Mouse (Mus musculus) midbrain, embryonic 16.5 days (tissue): ENCODE data around the gene Ssbp3. TPM values are rescaled to one million over a fixed set of nuclear protein-coding genes. Genes with fewer than 3 reads are reported as not detected.
A peak's percentile ranks its signal among the peaks of the same experiment; 100 is the strongest.

Experiments
- ATAC-seq: fragments of 200-750 bp; cut with Nextera tagmentation; 2 replicates; pipeline ENCODE4 v1.8.0; 2017; ENCODE audit warnings: moderate TSS enrichment
- H3K27ac ChIP-seq: fragments of 300-500 bp; sonication (generic); 2 replicates; pipeline ENCODE4 v1.5.1; 2014; ENCODE audit warnings: mild to moderate bottlenecking, low read length, mixed read lengths
- H3K27me3 ChIP-seq: fragments of 300-500 bp; sonication (generic); 2 replicates; pipeline ENCODE4 v1.6.1; 2014; ENCODE audit warnings: low read depth, low read length, mixed read lengths; ENCODE audit not compliant: control insufficient read depth, insufficient read depth
- H3K36me3 ChIP-seq: fragments of 300-500 bp; sonication (generic); 2 replicates; pipeline ENCODE4 v1.6.1; 2014; ENCODE audit warnings: mild to moderate bottlenecking, low read length, moderate library complexity, mixed read lengths; ENCODE audit not compliant: control insufficient read depth, insufficient read depth
- H3K4me1 ChIP-seq: fragments of 300-500 bp; sonication (generic); 2 replicates; pipeline ENCODE4 v1.6.1; 2014; ENCODE audit warnings: mild to moderate bottlenecking, low read length, mixed read lengths; ENCODE audit not compliant: control insufficient read depth, insufficient read depth
- H3K4me2 ChIP-seq: fragments of 300-500 bp; sonication (generic); 2 replicates; pipeline ENCODE4 v1.6.1; 2014; ENCODE audit warnings: mild to moderate bottlenecking, low read length, mixed read lengths
- H3K4me3 ChIP-seq: fragments of 300-500 bp; sonication (generic); 2 replicates; pipeline ENCODE4 v1.5.1; 2014; ENCODE audit warnings: low read depth, mild to moderate bottlenecking, low read length, moderate library complexity, mixed read lengths
- H3K9ac ChIP-seq: fragments of 300-500 bp; sonication (generic); 2 replicates; pipeline ENCODE4 v1.6.1; 2014; ENCODE audit warnings: low read depth, low read length, mixed read lengths
- H3K9me3 ChIP-seq: fragments of 300-500 bp; sonication (generic); replicated peaks from 2 replicates; pipeline ENCODE4 v1.6.1; 2014; ENCODE audit warnings: mild to moderate bottlenecking, low read length, mixed read lengths; ENCODE audit not compliant: control insufficient read depth, poor library complexity, severe bottlenecking
- WGBS: fragments of 180-500 bp; shearing (Covaris S2); extraction: QIAGEN DNeasy Blood & Tissue Kit; methylation state at CpG from one replicate; pipeline ENCODE4 v1.1.7; 2014; 5-methylcytosine and 5-hydroxymethylcytosine counted together
- polyA plus RNA-seq: library from polyadenylated mRNA; unstranded; fragments of >200 nt; fragmentation: Nextera tagmentation; extraction: Ambion mirVana; gene quantifications from 2 replicates; pipeline ENCODE4 v1.2.1, GENCODE M21; 2015

Ssbp3 gene
- polyA plus RNA-seq, 1 experiment from 2014 or later, result 129 TPM

DNA sequence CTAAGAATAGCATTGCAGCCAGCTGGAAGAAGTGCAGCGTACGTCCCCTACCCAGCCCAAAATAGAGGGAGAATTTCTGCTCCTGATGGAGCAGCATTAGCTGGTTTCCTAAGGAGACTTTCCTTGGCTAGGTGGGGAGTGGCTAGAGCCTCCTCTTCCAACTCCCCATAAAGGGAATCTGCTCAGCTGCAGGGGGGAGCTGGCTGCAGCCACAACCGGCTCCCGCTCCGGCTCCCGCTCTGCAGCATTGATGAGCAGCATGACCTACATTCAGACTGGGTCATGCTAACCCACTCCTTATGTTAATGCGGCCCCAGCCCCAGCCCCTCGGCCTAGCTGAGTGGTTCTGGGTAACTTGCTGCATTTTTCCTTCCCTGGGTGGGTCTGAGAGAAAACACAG, 128.8 kb downstream of the Ssbp3 start:
- ATAC-seq, result peak; percentile 50; the same call in 1 of the 2 replicates
- Histone ChIP-seq H3K4me2 (0 out of 2 replicates have a peak overlapping the region, but pooled peaks have one; percentile 1), H3K36me3 (peaks cover 32% of the 10 kb centered on the region), H3K9ac (no peak overlapping the region), H3K4me1 (0 out of 2 replicates have a peak, but pooled peaks cover 3% of the 10 kb centered on the region), H3K27me3 (no peaks in the 10 kb centered on the region), H3K9me3 (no peaks in the 10 kb centered on the region), H3K27ac (peak overlapping the region; percentile 71), H3K4me3 (no peak overlapping the region)
- WGBS, result 54% methylated on average over 8 of the region's 8 CpGs

DNA sequence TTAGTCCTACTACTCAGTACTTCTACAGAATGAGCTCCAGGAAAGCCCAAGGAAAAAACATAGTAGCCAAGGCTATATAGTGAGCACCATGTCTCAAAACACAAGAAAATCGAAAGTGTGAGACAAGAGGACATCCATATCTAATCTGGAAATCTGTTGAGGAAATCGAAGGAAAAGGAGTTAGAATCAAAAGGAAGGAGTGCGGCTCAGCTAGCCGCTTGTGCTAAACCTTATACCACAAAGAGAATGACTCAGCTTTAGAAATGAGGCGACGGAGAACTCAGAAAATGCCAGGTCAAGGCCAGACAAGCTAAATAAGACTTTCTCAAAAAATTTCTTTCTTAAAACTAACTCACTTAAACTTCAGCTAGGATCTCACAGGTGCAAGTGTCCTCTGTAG, 131.8 kb downstream of the Ssbp3 start:
- H3K27me3 ChIP-seq, result no peaks in the 10 kb centered on the region
- H3K27ac ChIP-seq, result no peak overlapping the region
- no peak overlapping the region for H3K9ac ChIP-seq
- no peak for ATAC-seq
- no peak overlapping the region for H3K4me2 ChIP-seq
- WGBS, result 95% methylated on average over 6 of the region's 6 CpGs
- no peak overlapping the region for H3K4me3 ChIP-seq
- no peaks in the 10 kb centered on the region for H3K9me3 ChIP-seq
- H3K4me1 ChIP-seq, result 0 out of 2 replicates have a peak, but pooled peaks cover 3% of the 10 kb centered on the region
- peaks cover 37% of the 10 kb centered on the region for H3K36me3 ChIP-seq

DNA sequence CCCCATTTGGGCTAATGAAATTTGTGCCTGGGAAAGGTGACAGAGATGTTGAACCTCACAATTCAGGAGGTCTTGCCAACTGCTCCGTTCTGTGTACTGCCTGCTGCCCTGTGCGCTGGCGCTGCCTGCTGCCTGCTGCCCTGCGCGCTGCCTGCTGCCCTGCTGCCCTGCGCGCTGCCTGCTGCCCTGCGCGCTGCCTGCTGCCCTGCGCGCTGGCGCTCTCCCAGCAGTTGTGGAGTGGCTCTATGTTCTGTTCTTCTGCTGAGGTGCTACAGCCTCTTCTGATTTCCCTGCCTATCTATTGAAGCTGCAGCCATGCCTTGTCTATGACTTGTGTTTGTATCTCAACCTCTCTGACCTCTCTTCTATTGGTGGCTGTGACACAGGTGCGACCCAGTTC, 134.7 kb downstream of the Ssbp3 start:
- no peaks in the 10 kb centered on the region for H3K9me3 ChIP-seq
- peaks cover 28% of the 10 kb centered on the region for H3K36me3 ChIP-seq
- 97% methylated on average over 13 of the region's 13 CpGs for WGBS
- ATAC-seq, result no peak
- H3K9ac ChIP-seq, result no peak overlapping the region
- no peak overlapping the region for H3K27ac ChIP-seq
- H3K4me1 ChIP-seq, result no peaks in the 10 kb centered on the region
- H3K4me3 ChIP-seq, result no peak overlapping the region
- H3K4me2 ChIP-seq, result no peak overlapping the region
- H3K27me3 ChIP-seq, result no peaks in the 10 kb centered on the region

DNA sequence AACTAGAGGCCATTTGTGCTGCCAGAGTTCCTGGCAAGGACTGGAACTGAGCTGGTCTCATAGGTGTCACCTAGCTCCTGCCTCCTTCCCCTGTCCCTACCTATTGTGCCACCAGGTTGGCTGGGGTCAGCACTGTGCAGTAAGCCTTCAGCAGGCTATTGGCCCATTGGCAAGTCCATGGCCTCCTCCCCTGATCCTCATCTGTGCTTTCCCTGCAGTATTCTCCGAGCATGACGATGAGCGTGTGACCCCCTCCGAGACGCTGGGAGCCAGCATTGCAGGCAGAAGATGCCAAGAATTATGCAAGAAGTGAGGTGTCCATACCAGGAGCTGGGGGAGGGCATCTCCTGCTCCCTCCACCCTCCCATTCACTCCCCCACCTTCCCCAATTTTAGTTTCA, 137.3 kb downstream of the Ssbp3 start:
- peaks cover 16% of the 10 kb centered on the region for H3K36me3 ChIP-seq
- no peak overlapping the region; the same call in 1 of the 2 replicates for H3K27ac ChIP-seq
- 87% methylated on average over 5 of the region's 5 CpGs for WGBS
- H3K4me1 ChIP-seq, result no peaks in the 10 kb centered on the region
- no peaks in the 10 kb centered on the region for H3K27me3 ChIP-seq
- no peak for ATAC-seq
- no peak overlapping the region for H3K4me2 ChIP-seq
- H3K4me3 ChIP-seq, result no peak overlapping the region
- H3K9ac ChIP-seq, result no peak overlapping the region
- H3K9me3 ChIP-seq, result no peaks in the 10 kb centered on the region

DNA sequence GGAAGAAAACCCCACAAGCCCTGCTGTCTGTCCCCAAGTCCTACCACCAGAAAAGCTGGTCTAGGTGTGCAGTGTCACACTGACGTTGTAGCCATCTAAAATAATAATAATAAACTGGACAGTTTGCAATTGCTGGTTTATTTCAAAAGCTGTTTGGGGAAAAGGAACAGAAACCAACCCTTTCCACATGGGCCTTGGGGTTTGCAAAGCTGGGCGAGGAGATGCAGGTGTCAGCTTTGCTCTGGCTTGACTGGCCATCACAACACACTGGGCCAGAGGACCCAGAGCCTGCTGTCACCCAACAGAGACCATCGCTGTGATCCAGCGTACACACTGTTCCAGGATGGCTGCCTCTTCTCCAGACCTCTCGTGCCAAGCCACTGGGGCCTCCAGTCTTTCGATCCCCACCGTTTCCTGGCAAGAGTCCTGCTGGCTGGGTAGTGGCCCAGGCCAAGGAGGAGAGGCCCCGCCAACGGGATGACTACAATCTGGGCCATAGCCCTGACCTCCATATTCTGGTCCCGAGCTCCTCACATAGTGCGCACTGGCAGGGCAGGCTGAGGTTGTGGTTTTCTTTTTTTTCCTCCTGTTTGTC, 138.2 kb downstream of the Ssbp3 start:
- 87% methylated on average over 11 of the region's 11 CpGs for WGBS
- Histone ChIP-seq H3K27me3 (no peaks in the 10 kb centered on the region), H3K4me3 (no peak overlapping the region), H3K4me2 (no peak overlapping the region), H3K4me1 (no peaks in the 10 kb centered on the region), H3K36me3 (peaks cover 16% of the 10 kb centered on the region), H3K27ac (no peak overlapping the region), H3K9me3 (no peaks in the 10 kb centered on the region), H3K9ac (no peak overlapping the region)
- no peak for ATAC-seq

DNA sequence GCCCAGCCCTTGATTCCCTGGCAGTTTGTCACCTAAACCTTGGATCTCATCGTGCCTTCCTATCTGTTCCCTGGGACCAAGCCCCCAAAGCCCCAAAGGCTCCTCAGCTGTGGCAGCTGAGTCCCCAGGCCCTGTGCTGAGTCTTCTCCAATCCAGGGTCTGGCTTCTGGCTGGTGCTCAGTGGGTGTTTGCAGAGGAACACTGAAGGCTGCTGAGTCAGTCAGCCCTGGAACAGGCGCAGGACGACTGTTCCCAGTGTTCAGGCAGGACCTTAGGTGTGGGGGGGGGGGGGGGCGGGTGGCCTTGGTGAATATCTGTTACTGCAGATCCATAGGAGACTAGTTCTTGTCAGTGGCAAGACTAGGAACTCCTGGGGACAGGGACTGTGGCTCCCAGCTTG, 141.4 kb downstream of the Ssbp3 start:
- no peaks in the 10 kb centered on the region for H3K9me3 ChIP-seq
- no peaks in the 10 kb centered on the region for H3K27me3 ChIP-seq
- H3K9ac ChIP-seq, result no peak overlapping the region
- H3K4me1 ChIP-seq, result no peaks in the 10 kb centered on the region
- H3K27ac ChIP-seq, result no peak overlapping the region
- H3K4me3 ChIP-seq, result no peak overlapping the region
- H3K4me2 ChIP-seq, result no peak overlapping the region
- 68% methylated on average over 3 of the region's 4 CpGs for WGBS
- ATAC-seq, result no peak
- H3K36me3 ChIP-seq, result peaks cover 8% of the 10 kb centered on the region; the same call in 1 of the 2 replicates

DNA sequence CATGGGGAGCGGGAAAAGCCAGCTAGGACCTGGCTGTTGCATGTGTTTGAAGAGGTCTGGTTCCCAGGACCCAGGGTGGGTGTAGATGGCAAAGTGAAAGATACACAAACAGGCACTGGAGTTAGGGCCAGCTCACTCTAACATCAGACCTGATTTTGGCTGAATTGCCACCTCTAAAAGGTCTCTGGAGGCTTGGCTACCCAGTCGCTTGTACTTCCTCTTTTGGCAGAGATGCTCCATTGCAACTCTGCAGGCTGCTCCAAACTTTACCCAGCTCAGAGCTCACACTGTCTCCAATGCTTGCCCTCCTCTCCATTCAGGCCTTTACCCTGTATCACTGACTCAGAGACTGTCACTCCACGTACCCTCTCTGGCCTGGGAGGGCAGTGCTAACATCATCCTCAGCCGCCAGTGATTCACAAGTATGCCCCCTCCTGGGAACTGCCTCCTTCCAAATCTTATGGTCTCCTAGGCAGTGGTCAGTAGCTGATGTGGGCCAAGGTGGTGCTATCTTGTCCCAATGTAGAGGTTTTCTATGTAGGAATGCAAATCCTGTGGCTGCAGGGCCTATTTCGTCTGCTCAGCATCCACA, 142.6 kb downstream of the Ssbp3 start:
- no peak overlapping the region for H3K27ac ChIP-seq
- H3K27me3 ChIP-seq, result no peaks in the 10 kb centered on the region
- H3K4me1 ChIP-seq, result no peaks in the 10 kb centered on the region
- H3K4me3 ChIP-seq, result no peak overlapping the region
- 46% methylated on average over 5 of the region's 5 CpGs for WGBS
- H3K9me3 ChIP-seq, result no peaks in the 10 kb centered on the region
- no peak overlapping the region for H3K4me2 ChIP-seq
- peaks cover 4% of the 10 kb centered on the region; the same call in 1 of the 2 replicates for H3K36me3 ChIP-seq
- ATAC-seq, result no peak
- no peak overlapping the region for H3K9ac ChIP-seq

DNA sequence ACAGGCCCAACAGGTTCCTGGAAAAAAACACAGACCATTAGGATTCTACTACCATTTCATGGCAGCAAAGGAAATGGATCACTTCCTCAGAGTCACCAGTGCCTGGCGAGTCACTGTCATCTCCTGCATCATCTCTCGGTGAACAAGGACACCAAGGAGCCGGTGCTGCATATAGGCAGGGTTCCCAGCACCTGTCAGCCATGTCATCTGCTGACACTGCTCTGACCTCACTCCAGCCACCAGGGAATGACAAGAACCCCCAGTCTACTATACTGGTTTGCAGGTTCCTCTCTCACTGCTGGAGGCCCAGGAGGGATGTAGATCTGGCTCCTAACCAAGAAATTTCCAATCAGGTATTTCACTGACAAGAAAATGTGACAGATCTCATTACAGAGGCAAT, 145.6 kb downstream of the Ssbp3 start:
- 81% methylated on average over 3 of the region's 3 CpGs for WGBS
- Histone ChIP-seq H3K4me2 (no peak overlapping the region), H3K27ac (no peak overlapping the region), H3K27me3 (no peaks in the 10 kb centered on the region), H3K9me3 (no peaks in the 10 kb centered on the region), H3K4me1 (no peaks in the 10 kb centered on the region), H3K4me3 (no peak overlapping the region), H3K36me3 (peaks cover 12% of the 10 kb centered on the region), H3K9ac (no peak overlapping the region)
- no peak for ATAC-seq

DNA sequence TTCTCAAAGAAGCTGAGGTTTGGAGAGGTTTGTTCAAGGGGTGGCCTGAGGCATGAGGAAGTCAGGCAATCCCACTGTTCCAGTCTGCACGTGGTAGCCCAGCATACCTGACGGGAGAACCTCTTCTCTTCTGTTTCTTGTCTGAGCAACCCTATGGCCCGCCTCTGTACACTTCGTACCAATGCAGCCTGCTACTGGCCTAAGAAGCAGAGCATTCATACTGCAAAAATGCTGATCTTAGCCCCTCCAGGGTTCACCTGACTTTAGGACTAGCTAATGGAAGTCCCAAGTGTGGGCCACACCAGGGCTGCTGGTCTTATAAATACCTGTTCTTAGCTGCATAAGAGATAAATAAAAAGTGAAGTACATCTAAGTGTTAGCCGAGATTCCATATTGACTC, 147.8 kb downstream of the Ssbp3 start:
- no peak overlapping the region for H3K27ac ChIP-seq
- WGBS, result 79% methylated on average over 5 of the region's 5 CpGs
- H3K9ac ChIP-seq, result no peak overlapping the region
- H3K4me3 ChIP-seq, result no peak overlapping the region
- no peaks in the 10 kb centered on the region for H3K9me3 ChIP-seq
- H3K4me2 ChIP-seq, result no peak overlapping the region
- no peaks in the 10 kb centered on the region for H3K27me3 ChIP-seq
- H3K4me1 ChIP-seq, result no peaks in the 10 kb centered on the region
- no peak for ATAC-seq
- peaks cover 16% of the 10 kb centered on the region for H3K36me3 ChIP-seq
